Mouse (Mus musculus) kidney, embryonic 14.5 days (tissue): ENCODE data around the gene Pdcd5. TPM values are rescaled to one million over a fixed set of nuclear protein-coding genes. Genes with fewer than 3 reads are reported as not detected.

Experiments
- ATAC-seq: fragments of 200-750 bp; cut with Nextera tagmentation; 2 replicates; pipeline ENCODE4 v1.8.0; 2017; ENCODE audit warnings: moderate number of reproducible peaks, mild to moderate bottlenecking, moderate TSS enrichment, moderate library complexity; ENCODE audit not compliant: low FRiP score, low TSS enrichment
- H3K27ac ChIP-seq: fragments of 300-500 bp; sonication (generic); 2 replicates; pipeline ENCODE4 v1.5.1; 2014; ENCODE audit warnings: low read depth, mild to moderate bottlenecking, low read length, moderate library complexity, mixed read lengths
- H3K27me3 ChIP-seq: fragments of 300-500 bp; sonication (generic); 2 replicates; pipeline ENCODE4 v1.6.1; 2014; ENCODE audit warnings: mild to moderate bottlenecking, low read length; ENCODE audit not compliant: control insufficient read depth, insufficient read depth
- H3K36me3 ChIP-seq: fragments of 300-500 bp; sonication (generic); 2 replicates; pipeline ENCODE4 v1.6.1; 2014; ENCODE audit warnings: low read length, mixed read lengths; ENCODE audit not compliant: control insufficient read depth, insufficient read depth
- H3K4me1 ChIP-seq: fragments of 300-500 bp; sonication (generic); 2 replicates; pipeline ENCODE4 v1.6.1; 2014; ENCODE audit warnings: low read length, mixed read lengths; ENCODE audit not compliant: control insufficient read depth, insufficient read depth
- H3K4me2 ChIP-seq: fragments of 300-500 bp; sonication (generic); replicated peaks from 2 replicates; pipeline ENCODE4 v1.6.1; 2014; ENCODE audit warnings: low read depth, mild to moderate bottlenecking, low read length
- H3K4me3 ChIP-seq: fragments of 300-500 bp; sonication (generic); 2 replicates; pipeline ENCODE4 v1.5.1; 2014; ENCODE audit warnings: mild to moderate bottlenecking, low read length
- H3K9ac ChIP-seq: fragments of 300-500 bp; sonication (generic); 2 replicates; pipeline ENCODE4 v1.6.1; 2014; ENCODE audit warnings: low read depth, mild to moderate bottlenecking, low read length, moderate library complexity
- H3K9me3 ChIP-seq: fragments of 300-500 bp; sonication (generic); 2 replicates; pipeline ENCODE4 v1.6.1; 2016; ENCODE audit warnings: low read length; ENCODE audit not compliant: control insufficient read depth
- WGBS: fragments of 180-500 bp; shearing (Covaris S2); extraction: QIAGEN DNeasy Blood & Tissue Kit; methylation state at CpG from one replicate; pipeline ENCODE4 v1.1.7; 2014; 5-methylcytosine and 5-hydroxymethylcytosine counted together
- polyA plus RNA-seq: library from polyadenylated mRNA; unstranded; fragments of >200 nt; fragmentation: Nextera tagmentation; extraction: Ambion mirVana; gene quantifications from 2 replicates; pipeline ENCODE4 v1.2.1, GENCODE M21; 2014

Pdcd5 gene
- polyA plus RNA-seq, 1 experiment from 2014 or later, result 288 TPM

GRCm38 (mm10) chr7:35627371-35627770 is 19.9 kb downstream of the Pdcd5 start:
- H3K4me2 ChIP-seq, result no peak overlapping the region
- peaks cover 60% of the 10 kb centered on the region for H3K36me3 ChIP-seq
- no peaks in the 10 kb centered on the region for H3K27me3 ChIP-seq
- H3K9me3 ChIP-seq, result no peaks in the 10 kb centered on the region
- no peaks in the 10 kb centered on the region for H3K4me1 ChIP-seq
- WGBS, result 84% methylated on average over 10 of the region's 10 CpGs
- no peak overlapping the region for H3K4me3 ChIP-seq
- no peak overlapping the region for H3K27ac ChIP-seq
- no peak for ATAC-seq
- no peak overlapping the region for H3K9ac ChIP-seq

GRCm38 (mm10) chr7:35626038-35626437 is 21.3 kb downstream of the Pdcd5 start:
- Histone ChIP-seq H3K9me3 (no peaks in the 10 kb centered on the region), H3K9ac (no peak overlapping the region), H3K4me2 (no peak overlapping the region), H3K36me3 (peaks cover 61% of the 10 kb centered on the region), H3K27me3 (no peaks in the 10 kb centered on the region), H3K27ac (no peak overlapping the region), H3K4me1 (no peaks in the 10 kb centered on the region), H3K4me3 (no peak overlapping the region)
- no peak for ATAC-seq
- WGBS, result 97% methylated on average over 5 of the region's 5 CpGs

- no peak for ATAC-seq
- Histone ChIP-seq H3K27me3 (no peaks in the 10 kb centered on the region), H3K36me3 (peaks cover 68% of the 10 kb centered on the region), H3K4me1 (no peaks in the 10 kb centered on the region), H3K9me3 (no peaks in the 10 kb centered on the region), H3K27ac (no peak overlapping the region), H3K9ac (no peak overlapping the region), H3K4me2 (no peak overlapping the region), H3K4me3 (no peak overlapping the region)
- 96% methylated on average over 10 of the region's 10 CpGs for WGBS
These were observed 24.7 kb downstream of the Pdcd5 start for GRCm38 (mm10) chr7:35622626-35623025.

GRCm38 (mm10) chr7:35617513-35617912 is 29.8 kb downstream of the Pdcd5 start:
- WGBS, result 71% methylated on average over 4 of the region's 4 CpGs
- H3K4me1 ChIP-seq, result no peaks in the 10 kb centered on the region
- no peak overlapping the region for H3K9ac ChIP-seq
- H3K4me3 ChIP-seq, result no peak overlapping the region
- peaks cover 78% of the 10 kb centered on the region for H3K36me3 ChIP-seq
- no peaks in the 10 kb centered on the region for H3K9me3 ChIP-seq
- ATAC-seq, result no peak
- H3K27ac ChIP-seq, result no peak overlapping the region
- H3K27me3 ChIP-seq, result no peaks in the 10 kb centered on the region
- H3K4me2 ChIP-seq, result no peak overlapping the region

GRCm38 (mm10) chr7:35609245-35609644 is 38.1 kb downstream of the Pdcd5 start:
- ATAC-seq, result no peak
- Histone ChIP-seq H3K27me3 (no peaks in the 10 kb centered on the region), H3K36me3 (peaks cover 47% of the 10 kb centered on the region), H3K4me3 (no peak overlapping the region), H3K9me3 (no peaks in the 10 kb centered on the region), H3K4me2 (no peak overlapping the region), H3K9ac (no peak overlapping the region), H3K4me1 (no peaks in the 10 kb centered on the region), H3K27ac (no peak overlapping the region)
- 93% methylated on average over 10 of the region's 10 CpGs for WGBS

- Histone ChIP-seq H3K4me2 (no peak overlapping the region), H3K9ac (no peak overlapping the region), H3K36me3 (peaks cover 49% of the 10 kb centered on the region), H3K4me3 (no peak overlapping the region), H3K4me1 (no peaks in the 10 kb centered on the region), H3K27ac (no peak overlapping the region), H3K9me3 (no peaks in the 10 kb centered on the region), H3K27me3 (no peaks in the 10 kb centered on the region)
- no peak for ATAC-seq
- 80% methylated on average over 10 of the region's 10 CpGs for WGBS
These were observed 40.5 kb downstream of the Pdcd5 start for GRCm38 (mm10) chr7:35606816-35607215.

- Histone ChIP-seq H3K9me3 (no peaks in the 10 kb centered on the region), H3K4me3 (no peak overlapping the region), H3K27me3 (no peaks in the 10 kb centered on the region), H3K4me2 (no peak overlapping the region), H3K36me3 (peaks cover 27% of the 10 kb centered on the region; the same call in 1 of the 2 replicates), H3K9ac (no peak overlapping the region), H3K27ac (no peak overlapping the region), H3K4me1 (no peaks in the 10 kb centered on the region)
- WGBS, result 98% methylated on average over 5 of the region's 5 CpGs
- no peak for ATAC-seq
These were observed 44.6 kb downstream of the Pdcd5 start for GRCm38 (mm10) chr7:35602766-35603165.

GRCm38 (mm10) chr7:35601106-35601505 is 46.2 kb downstream of the Pdcd5 start:
- WGBS, result 89% methylated on average over 6 of the region's 6 CpGs
- H3K9ac ChIP-seq, result no peak overlapping the region
- H3K36me3 ChIP-seq, result peaks cover 21% of the 10 kb centered on the region; the same call in 1 of the 2 replicates
- H3K27me3 ChIP-seq, result no peaks in the 10 kb centered on the region
- no peaks in the 10 kb centered on the region for H3K4me1 ChIP-seq
- no peak overlapping the region for H3K4me2 ChIP-seq
- ATAC-seq, result no peak
- no peak overlapping the region for H3K4me3 ChIP-seq
- H3K27ac ChIP-seq, result no peak overlapping the region
- H3K9me3 ChIP-seq, result no peaks in the 10 kb centered on the region

GRCm38 (mm10) chr7:35600031-35600430 is 47.3 kb downstream of the Pdcd5 start:
- no peak for ATAC-seq
- H3K4me2 ChIP-seq, result no peak overlapping the region
- H3K27me3 ChIP-seq, result no peaks in the 10 kb centered on the region
- H3K9ac ChIP-seq, result no peak overlapping the region
- WGBS, result 95% methylated on average over 10 of the region's 10 CpGs
- peaks cover 25% of the 10 kb centered on the region; the same call in 1 of the 2 replicates for H3K36me3 ChIP-seq
- H3K9me3 ChIP-seq, result no peaks in the 10 kb centered on the region
- H3K4me3 ChIP-seq, result no peak overlapping the region
- H3K27ac ChIP-seq, result no peak overlapping the region
- no peaks in the 10 kb centered on the region for H3K4me1 ChIP-seq
